Mouse (Mus musculus): ENCODE results near the gene Ly6g6c. TPM values are rescaled to one million over a fixed set of nuclear protein-coding genes. Genes with fewer than 3 reads are reported as not detected.
A peak's percentile ranks its signal among the peaks of the same experiment; 100 is the strongest.

Ly6g6c gene
- total and polyA plus RNA-seq, 2 experiments from 2014 or later = not detected

GRCm38 (mm10) chr17:35055691-35056495, 9.3 kb upstream of the Ly6g6c start:
- no peaks in the 10 kb centered on the region for H3K27me3 ChIP-seq (ENCODE audit: insufficient read depth, low read length)
- no peak overlapping the region for H3K27ac ChIP-seq
- TF ChIP-seq CTCF (IDR thresholded peaks at IDR 0.05; ENCODE audit: low read depth) = no peak
- no peak overlapping the region for H3K4me3 ChIP-seq (ENCODE audit: low read length)
- DNase-seq (ENCODE audit: low spot score) (no peak), ATAC-seq (no peak)
- H3K9me3 ChIP-seq (ENCODE audit: low read length) = no peaks in the 10 kb centered on the region
- 89% methylated on average over 7 of the region's 7 CpGs for WGBS
- no peaks in the 10 kb centered on the region; the same call in 1 of the 2 replicates for H3K36me3 ChIP-seq (ENCODE audit: insufficient read depth, low read length)
- H3K4me2 ChIP-seq (ENCODE audit: low read depth, low read length) = no peak overlapping the region
- peaks cover 6% of the 10 kb centered on the region; the same call in 1 of the 2 replicates for H3K4me1 ChIP-seq (ENCODE audit: insufficient read depth, low read length)
- H3K9ac ChIP-seq (replicated peaks; ENCODE audit: low read length) = no peak overlapping the region

- no peak for TF ChIP-seq CTCF (IDR thresholded peaks at IDR 0.05; ENCODE audit: low read depth)
- H3K27ac ChIP-seq = no peak overlapping the region
- no peaks in the 10 kb centered on the region; the same call in 1 of the 2 replicates for H3K36me3 ChIP-seq (ENCODE audit: insufficient read depth, low read length)
- H3K4me3 ChIP-seq (ENCODE audit: low read length) = no peak overlapping the region
- H3K4me1 ChIP-seq (ENCODE audit: insufficient read depth, low read length) = peaks cover 6% of the 10 kb centered on the region; the same call in 1 of the 2 replicates
- DNase-seq (ENCODE audit: low spot score) = no peak
- WGBS = 79% methylated on average over 3 of the region's 3 CpGs
- H3K27me3 ChIP-seq (ENCODE audit: insufficient read depth, low read length) = no peaks in the 10 kb centered on the region
- H3K4me2 ChIP-seq (ENCODE audit: low read depth, low read length) = no peak overlapping the region
- no peaks in the 10 kb centered on the region for H3K9me3 ChIP-seq (ENCODE audit: low read length)
- no peak for ATAC-seq
- H3K9ac ChIP-seq (replicated peaks; ENCODE audit: low read length) = no peak overlapping the region
These were observed 8.1 kb upstream of the Ly6g6c start for GRCm38 (mm10) chr17:35057090-35057489.

- no peak for TF ChIP-seq CTCF (IDR thresholded peaks at IDR 0.05; ENCODE audit: low read depth)
- no peak for ATAC-seq
- H3K27ac ChIP-seq = peak overlapping the region; percentile 88; the same call in 1 of the 2 replicates
These were observed 6.9 kb upstream of the Ly6g6c start for GRCm38 (mm10) chr17:35058316-35058715.

GRCm38 (mm10) chr17:35058911-35059892, 6.0 kb upstream of the Ly6g6c start, which contains the start of gene Ddah2:
Gene Ddah2 (plus strand): TSS chr17:35059035.
- Histone ChIP-seq H3K4me1 (ENCODE audit: insufficient read depth, low read length) (peaks cover 6% of the 10 kb centered on the region; the same call in 1 of the 2 replicates), H3K27ac (peak within 1 kb of the TSS; percentile 88), H3K9ac (replicated peaks; ENCODE audit: low read length) (peak within 1 kb of the TSS; percentile 62), H3K36me3 (ENCODE audit: insufficient read depth, low read length) (no peaks in the 10 kb centered on the region; the same call in 1 of the 2 replicates), H3K27me3 (ENCODE audit: insufficient read depth, low read length) (no peaks in the 10 kb centered on the region), H3K4me2 (ENCODE audit: low read depth, low read length) (peak within 1 kb of the TSS; percentile 96), H3K9me3 (ENCODE audit: low read length) (no peaks in the 10 kb centered on the region), H3K4me3 (ENCODE audit: low read length) (peak within 1 kb of the TSS; percentile 84)
- DNase-seq (ENCODE audit: low spot score) = peak; percentile 95
- WGBS = under 1% methylated on average over 55 of the region's 57 CpGs
- peak; percentile 83 for TF ChIP-seq CTCF (IDR thresholded peaks at IDR 0.05; ENCODE audit: low read depth)
- peak; percentile 93 for ATAC-seq

More at GRCm38 (mm10) chr17:35058316-35058715, 6.9 kb upstream of the Ly6g6c start:
- peak overlapping the region; percentile 84 for H3K4me3 ChIP-seq (ENCODE audit: low read length)
- no peaks in the 10 kb centered on the region for H3K9me3 ChIP-seq (ENCODE audit: low read length)
- WGBS = 64% methylated on average over 9 of the region's 9 CpGs
- no peaks in the 10 kb centered on the region; the same call in 1 of the 2 replicates for H3K36me3 ChIP-seq (ENCODE audit: insufficient read depth, low read length)
- H3K4me1 ChIP-seq (ENCODE audit: insufficient read depth, low read length) = peaks cover 6% of the 10 kb centered on the region; the same call in 1 of the 2 replicates
- peak overlapping the region; percentile 62; the same call in 1 of the 2 replicates for H3K9ac ChIP-seq (replicated peaks; ENCODE audit: low read length)
- no peaks in the 10 kb centered on the region for H3K27me3 ChIP-seq (ENCODE audit: insufficient read depth, low read length)
- DNase-seq (ENCODE audit: low spot score) = no peak
- peak overlapping the region; percentile 96 for H3K4me2 ChIP-seq (ENCODE audit: low read depth, low read length)

GRCm38 (mm10) chr17:35060071-35060470, 5.1 kb upstream of the Ly6g6c start:
- TF ChIP-seq CTCF (IDR thresholded peaks at IDR 0.05; ENCODE audit: low read depth) = no peak
- peak overlapping the region; percentile 62 for H3K9ac ChIP-seq (replicated peaks; ENCODE audit: low read length)
- ATAC-seq = no peak
- H3K4me3 ChIP-seq (ENCODE audit: low read length) = peak overlapping the region; percentile 84
- H3K9me3 ChIP-seq (ENCODE audit: low read length) = no peaks in the 10 kb centered on the region
- H3K27me3 ChIP-seq (ENCODE audit: insufficient read depth, low read length) = peaks cover 6% of the 10 kb centered on the region; the same call in 1 of the 2 replicates
- no peaks in the 10 kb centered on the region; the same call in 1 of the 2 replicates for H3K36me3 ChIP-seq (ENCODE audit: insufficient read depth, low read length)
- peaks cover 8% of the 10 kb centered on the region; the same call in 1 of the 2 replicates for H3K4me1 ChIP-seq (ENCODE audit: insufficient read depth, low read length)
- peak overlapping the region; percentile 96 for H3K4me2 ChIP-seq (ENCODE audit: low read depth, low read length)
- WGBS = 19% methylated on average over 14 of the region's 14 CpGs
- H3K27ac ChIP-seq = peak overlapping the region; percentile 88; the same call in 1 of the 2 replicates
- DNase-seq (ENCODE audit: low spot score) = no peak

GRCm38 (mm10) chr17:35060737-35061297, 4.4 kb upstream of the Ly6g6c start:
- WGBS = 56% methylated on average over 22 of the region's 22 CpGs
- H3K4me2 ChIP-seq (ENCODE audit: low read depth, low read length) = peak overlapping the region; percentile 96
- peaks cover 12% of the 10 kb centered on the region for H3K27me3 ChIP-seq (ENCODE audit: insufficient read depth, low read length)
- TF ChIP-seq CTCF (IDR thresholded peaks at IDR 0.05; ENCODE audit: low read depth) = no peak
- ATAC-seq = no peak
- H3K4me3 ChIP-seq (ENCODE audit: low read length) = peak overlapping the region; percentile 84
- H3K9ac ChIP-seq (replicated peaks; ENCODE audit: low read length) = peak overlapping the region; percentile 62; the same call in 1 of the 2 replicates
- H3K36me3 ChIP-seq (ENCODE audit: insufficient read depth, low read length) = no peaks in the 10 kb centered on the region; the same call in 1 of the 2 replicates
- H3K27ac ChIP-seq = no peak overlapping the region
- peaks cover 12% of the 10 kb centered on the region; the same call in 1 of the 2 replicates for H3K4me1 ChIP-seq (ENCODE audit: insufficient read depth, low read length)
- DNase-seq (ENCODE audit: low spot score) = no peak
- H3K9me3 ChIP-seq (ENCODE audit: low read length) = no peaks in the 10 kb centered on the region
